8 mouse cellular contexts compared by ENCODE assay signal in the genomic region with DNA sequence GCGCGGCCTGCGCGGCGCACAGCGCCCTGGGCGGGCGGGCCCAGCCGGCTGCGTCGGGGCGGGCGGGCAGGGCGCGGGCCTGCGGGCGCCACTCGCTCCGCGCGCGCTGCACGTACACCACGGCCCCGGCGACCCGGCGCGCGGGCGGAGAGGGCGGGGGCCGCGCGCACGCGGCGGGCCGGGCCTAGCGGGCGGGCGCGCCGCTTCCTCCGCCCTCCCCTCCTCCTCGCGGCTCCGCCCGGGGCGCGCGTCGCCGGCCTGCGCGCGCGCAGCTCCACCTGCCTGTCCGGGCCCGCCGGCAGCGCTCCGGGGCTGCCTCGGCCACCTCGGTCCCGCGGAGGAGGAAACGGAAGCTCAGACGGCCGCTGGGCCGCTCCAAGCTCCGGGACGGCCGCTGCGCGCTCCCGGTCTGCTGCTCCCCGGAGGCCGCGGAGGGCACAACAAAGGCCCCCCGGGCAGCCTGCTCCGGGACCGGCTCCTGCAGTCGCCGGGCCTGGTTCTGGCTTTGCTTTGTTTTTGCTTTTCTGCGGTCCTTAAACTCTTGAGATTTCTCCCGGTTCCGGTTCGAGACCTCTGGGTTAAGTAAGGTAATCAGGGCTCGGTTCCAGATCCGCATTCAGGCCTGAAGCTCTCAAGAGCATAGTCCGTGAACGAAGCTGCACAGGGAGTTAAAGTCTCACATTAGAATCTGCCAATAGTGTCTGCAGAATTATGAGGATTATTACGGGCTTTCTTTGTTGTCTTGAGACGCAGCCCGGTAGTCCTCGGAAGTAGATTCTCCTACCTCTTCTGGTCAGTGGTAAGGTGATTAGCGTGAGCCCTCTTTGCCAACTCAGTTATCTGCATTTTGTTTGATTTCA. TPM values are rescaled to one million over a fixed set of nuclear protein-coding genes. Genes with fewer than 3 reads are reported as not detected.
DNase-seq lines count a peak whose midpoint lies in the region; ATAC-seq and TF ChIP-seq lines count a peak whose summit lies in the region.

A gene (minus strand): TSS at position 116 of the 860 bp plus-strand sequence.

- H3K4me1 ChIP-seq in bone marrow macrophage, adult 2 months (ENCODE audit: control insufficient read depth, insufficient read depth, low read length) = peaks cover 12% of the 10 kb centered on the region
- H3K4me1 ChIP-seq in embryonic facial prominence, embryonic 15.5 days = peaks cover 30% of the 10 kb centered on the region
- H3K4me1 ChIP-seq in kidney, embryonic 14.5 days (ENCODE audit: control insufficient read depth, insufficient read depth, low read length) = peaks cover 27% of the 10 kb centered on the region
- peaks cover 14% of the 10 kb centered on the region for H3K4me1 ChIP-seq in liver, adult 2 months (ENCODE audit: control insufficient read depth, insufficient read depth, low read length)

- peak within 1 kb of the TSS; percentile 83 for H3K9ac ChIP-seq in embryonic facial prominence, embryonic 15.5 days
- peak within 1 kb of the TSS; percentile 92 for H3K9ac ChIP-seq in kidney, embryonic 14.5 days (ENCODE audit: low read depth, low read length)
- H3K9ac ChIP-seq in liver, adult 2 months (ENCODE audit: low read depth, low read length) = peak within 1 kb of the TSS; percentile 83

- peak; percentile 88 for TF ChIP-seq POLR2A in bone marrow macrophage, adult 2 months (IDR thresholded peaks at IDR 0.05; ENCODE audit: borderline replicate concordance, low read depth, low read length)
- peak; percentile 82 for TF ChIP-seq POLR2A in liver, adult 2 months (IDR thresholded peaks at IDR 0.05; ENCODE audit: extremely low read depth, insufficient read depth, low read length)
- TF ChIP-seq POLR2A in myocyte (IDR thresholded peaks at IDR 0.05; ENCODE audit: insufficient read length, low read depth) = peak; percentile 69

- H3K4me3 ChIP-seq in bone marrow macrophage, adult 2 months (ENCODE audit: insufficient read depth, low read length) = peak within 1 kb of the TSS; percentile 82
- H3K4me3 ChIP-seq in embryonic facial prominence, embryonic 15.5 days (replicated peaks) = peak within 1 kb of the TSS; percentile 89
- peak within 1 kb of the TSS; percentile 92 for H3K4me3 ChIP-seq in kidney, embryonic 14.5 days (ENCODE audit: low read length)
- H3K4me3 ChIP-seq in liver, adult 2 months (ENCODE audit: insufficient read depth, low read depth, low read length) = peak within 1 kb of the TSS; percentile 81
- H3K4me3 ChIP-seq in myocyte = peak within 1 kb of the TSS; percentile 94

- ATAC-seq in embryonic facial prominence, embryonic 15.5 days (ENCODE audit: insufficient number of reproducible peaks, low FRiP score, low TSS enrichment, low read depth) = peak; percentile 89
- ATAC-seq in kidney, embryonic 14.5 days (ENCODE audit: low FRiP score, low TSS enrichment) = peak; percentile 89

- peak within 1 kb of the TSS; percentile 94 for H3ac ChIP-seq in myocyte (ENCODE audit: control insufficient read depth, insufficient read length)

- peak; percentile 63 to 70 for DNase-seq in B cell, adult 2 months
- DNase-seq in heart, adult 9 months (ENCODE audit: low spot score in 2 of 2) = peak; percentile 84 to 90
- peak; percentile 78 for DNase-seq in liver, adult 2 months (ENCODE audit: extremely low read depth, low read depth, low spot score)
- peak; percentile 79 for DNase-seq in splenic B cell, adult 2 months (ENCODE audit: low read depth, low spot score)

- WGBS in embryonic facial prominence, embryonic 15.5 days = under 1% methylated on average over 55 of the region's 98 CpGs
- under 1% methylated on average over 45 of the region's 98 CpGs for WGBS in kidney, embryonic 14.5 days
- 3% methylated on average over 88 of the region's 98 CpGs for WGBS in liver, adult 2 months

- H3K79me2 ChIP-seq in liver, adult 2 months (ENCODE audit: control insufficient read depth, insufficient read depth, low read length) = peaks cover 22% of the 10 kb centered on the region
- peaks cover 46% of the 10 kb centered on the region for H3K79me2 ChIP-seq in myocyte (ENCODE audit: control insufficient read depth, insufficient read depth)

- H3K4me2 ChIP-seq in embryonic facial prominence, embryonic 15.5 days (replicated peaks) = peak within 1 kb of the TSS; percentile 86
- peak within 1 kb of the TSS; percentile 71 for H3K4me2 ChIP-seq in kidney, embryonic 14.5 days (replicated peaks; ENCODE audit: low read depth, low read length)
- H3K4me2 ChIP-seq in myocyte (ENCODE audit: low read depth) = peak within 1 kb of the TSS; percentile 89

- H3K27me3 ChIP-seq in embryonic facial prominence, embryonic 15.5 days = no peaks in the 10 kb centered on the region
- no peaks in the 10 kb centered on the region for H3K27me3 ChIP-seq in kidney, embryonic 14.5 days (ENCODE audit: control insufficient read depth, insufficient read depth, low read length)
- H3K27me3 ChIP-seq in liver, adult 2 months (ENCODE audit: control insufficient read depth, insufficient read depth, low read length) = no peaks in the 10 kb centered on the region
- no peaks in the 10 kb centered on the region for H3K27me3 ChIP-seq in myocyte (ENCODE audit: control insufficient read depth, insufficient read depth, insufficient read length)
- H3K27me3 ChIP-seq in splenic B cell, adult 2 months (ENCODE audit: control insufficient read depth, insufficient read depth, low read length, poor library complexity, severe bottlenecking) = no peaks in the 10 kb centered on the region

- no peak for TF ChIP-seq CTCF in bone marrow macrophage, adult 2 months (IDR thresholded peaks at IDR 0.05; ENCODE audit: low read depth, low read length)
- TF ChIP-seq CTCF in liver, adult 2 months (IDR thresholded peaks at IDR 0.05; ENCODE audit: low read depth, low read length) = no peak

- peak within 1 kb of the TSS; percentile 75 for H3K27ac ChIP-seq in bone marrow macrophage, adult 2 months (ENCODE audit: insufficient read depth, low read depth, low read length)
- H3K27ac ChIP-seq in embryonic facial prominence, embryonic 15.5 days (replicated peaks) = peak within 1 kb of the TSS; percentile 93
- peak within 1 kb of the TSS; percentile 96 for H3K27ac ChIP-seq in kidney, embryonic 14.5 days (ENCODE audit: low read depth, low read length)
- H3K27ac ChIP-seq in liver, adult 2 months (replicated peaks; ENCODE audit: insufficient read depth, low read depth, low read length) = peak within 1 kb of the TSS; percentile 92

- no peaks in the 10 kb centered on the region for H3K9me3 ChIP-seq in embryonic facial prominence, embryonic 15.5 days (replicated peaks)
- H3K9me3 ChIP-seq in kidney, embryonic 14.5 days (ENCODE audit: control insufficient read depth, low read length) = no peaks in the 10 kb centered on the region

- no peaks in the 10 kb centered on the region for H3K36me3 ChIP-seq in embryonic facial prominence, embryonic 15.5 days
- H3K36me3 ChIP-seq in kidney, embryonic 14.5 days (ENCODE audit: control insufficient read depth, insufficient read depth, low read length) = no peaks in the 10 kb centered on the region
- H3K36me3 ChIP-seq in liver, adult 2 months (ENCODE audit: control insufficient read depth, insufficient read depth, low read length) = no peaks in the 10 kb centered on the region
- H3K36me3 ChIP-seq in myocyte (ENCODE audit: control insufficient read depth, insufficient read depth) = no peaks in the 10 kb centered on the region
- no peaks in the 10 kb centered on the region for H3K36me3 ChIP-seq in splenic B cell, adult 2 months (ENCODE audit: control insufficient read depth, insufficient read depth, low read length, poor library complexity, severe bottlenecking)

TF ChIP-seq in myocyte, 11 proteins besides CTCF, POLR2A, EP300 and RAD21:
- TF ChIP-seq E2F4 (IDR thresholded peaks at IDR 0.05; ENCODE audit: insufficient read depth) (no peak), TCF12 (IDR thresholded peaks at IDR 0.05; ENCODE audit: insufficient read depth, poor library complexity, severe bottlenecking) (no peak), MYOD1 (IDR thresholded peaks at IDR 0.05; ENCODE audit: control insufficient read depth in 1 of 3, insufficient read length in 2 of 3, low read depth in 2 of 3) (peak in 1 of 3 experiments; percentile 61), USF1 (IDR thresholded peaks at IDR 0.05; ENCODE audit: low read depth) (no peak), POLR2AphosphoS2 (IDR thresholded peaks at IDR 0.05; ENCODE audit: insufficient read length, low read depth) (peak; percentile 59), SRF (IDR thresholded peaks at IDR 0.05; ENCODE audit: control insufficient read depth, insufficient read length, low read depth) (no peak), MAX (IDR thresholded peaks at IDR 0.05; ENCODE audit: low read depth) (no peak), CEBPB (IDR thresholded peaks at IDR 0.05; ENCODE audit: insufficient read depth, poor library complexity, severe bottlenecking) (no peak), MYOG (IDR thresholded peaks at IDR 0.05; ENCODE audit: control insufficient read depth in 1 of 3, insufficient read depth in 1 of 3, insufficient read length in 2 of 3, low read depth in 2 of 3) (peak in 1 of 3 experiments; percentile 53), REST (IDR thresholded peaks at IDR 0.05; ENCODE audit: insufficient read depth, insufficient read length) (no peak), TCF3 (IDR thresholded peaks at IDR 0.05; ENCODE audit: insufficient read length, low read depth) (no peak)

RNA-seq across cellular contexts. Expression of the gene that starts here (rescaled TPM):
- polyA plus RNA-seq in bone marrow macrophage, adult 2 months (2012; ENCODE audit: insufficient read depth, insufficient read length, missing spikeins) = 27.7 and 30.9 TPM in 2 replicates
- 13.6 and 15.6 TPM in 2 replicates for polyA plus RNA-seq in embryonic facial prominence, embryonic 15.5 days (2015; fragmentation: Nextera tagmentation; extraction: Ambion mirVana)
- polyA plus RNA-seq in kidney, embryonic 14.5 days (2014; fragmentation: Nextera tagmentation; extraction: Ambion mirVana) = 15.8 and 16.0 TPM in 2 replicates
- total RNA-seq in liver, adult 2 months (2014; rRNA removed) = 11.2 and 13.8 TPM in 2 replicates
- 12.1 and 17.0 TPM in 2 replicates for polyA plus RNA-seq in liver, adult 2 months (2012; rRNA removed)
- 35.8 TPM for polyA plus RNA-seq in myocyte (2012; fragmentation: generic; extraction: Trizol)

Comparison
In these comparisons a context has a peak if more than half of its experiments do, and no peak if none do; other contexts are left out.
1. Peak in every context shown above with its lines: DNase-seq, ATAC-seq, H3K4me3 ChIP-seq and H3K27ac ChIP-seq.